Mouse (Mus musculus) liver, embryonic 16.5 days (tissue): Measurements from ENCODE around the gene Adk. TPM values are rescaled to one million over a fixed set of nuclear protein-coding genes. Genes with fewer than 3 reads are reported as not detected.
A peak's percentile ranks its signal among the peaks of the same experiment; 100 is the strongest.

ENCODE experiments used
- ATAC-seq: fragments of 200-750 bp; cut with Nextera tagmentation; 2 replicates; pipeline ENCODE4 v1.8.0; 2017; ENCODE audit warnings: low read depth, mild to moderate bottlenecking, moderate number of reproducible peaks, moderate library complexity
- H3K27ac ChIP-seq: fragments of 300-500 bp; sonication (generic); 2 replicates; pipeline ENCODE4 v1.5.1; 2014; ENCODE audit warnings: mild to moderate bottlenecking, low read length
- H3K27me3 ChIP-seq: fragments of 300-500 bp; sonication (generic); 2 replicates; pipeline ENCODE4 v1.6.1; 2014; ENCODE audit warnings: low read depth, low read length, mixed read lengths; ENCODE audit not compliant: control insufficient read depth, insufficient read depth
- H3K36me3 ChIP-seq: fragments of 300-500 bp; sonication (generic); 2 replicates; pipeline ENCODE4 v1.6.1; 2014; ENCODE audit warnings: mild to moderate bottlenecking; ENCODE audit not compliant: control insufficient read depth, insufficient read depth
- H3K4me1 ChIP-seq: fragments of 300-500 bp; sonication (generic); 2 replicates; pipeline ENCODE4 v1.6.1; 2014; ENCODE audit warnings: low read depth, low read length, mixed read lengths; ENCODE audit not compliant: control insufficient read depth
- H3K4me2 ChIP-seq: fragments of 300-500 bp; sonication (generic); 2 replicates; pipeline ENCODE4 v1.6.1; 2014; ENCODE audit warnings: low read depth, low read length, mixed read lengths
- H3K4me3 ChIP-seq: fragments of 300-500 bp; sonication (generic); 2 replicates; pipeline ENCODE4 v1.5.1; 2014; ENCODE audit warnings: low read depth, mild to moderate bottlenecking, low read length
- H3K9ac ChIP-seq: fragments of 300-500 bp; sonication (generic); 2 replicates; pipeline ENCODE4 v1.6.1; 2014; ENCODE audit warnings: low read depth, low read length
- H3K9me3 ChIP-seq: fragments of 300-500 bp; sonication (generic); replicated peaks from 2 replicates; pipeline ENCODE4 v1.6.1; 2016; ENCODE audit warnings: low read length; ENCODE audit not compliant: control insufficient read depth
- WGBS: fragments of 180-500 bp; shearing (Covaris S2); extraction: QIAGEN DNeasy Blood & Tissue Kit; methylation state at CpG from one replicate; pipeline ENCODE4 v1.1.7; 2014; ENCODE audit not compliant: insufficient replicate concordance; 5-methylcytosine and 5-hydroxymethylcytosine counted together
- polyA plus RNA-seq: library from polyadenylated mRNA; unstranded; fragments of >200 nt; fragmentation: Nextera tagmentation; extraction: Ambion mirVana; gene quantifications from 2 replicates; pipeline ENCODE4 v1.2.1, GENCODE M21; 2015

The Adk gene
- polyA plus RNA-seq = 224 and 254 TPM in 2 replicates

DNA sequence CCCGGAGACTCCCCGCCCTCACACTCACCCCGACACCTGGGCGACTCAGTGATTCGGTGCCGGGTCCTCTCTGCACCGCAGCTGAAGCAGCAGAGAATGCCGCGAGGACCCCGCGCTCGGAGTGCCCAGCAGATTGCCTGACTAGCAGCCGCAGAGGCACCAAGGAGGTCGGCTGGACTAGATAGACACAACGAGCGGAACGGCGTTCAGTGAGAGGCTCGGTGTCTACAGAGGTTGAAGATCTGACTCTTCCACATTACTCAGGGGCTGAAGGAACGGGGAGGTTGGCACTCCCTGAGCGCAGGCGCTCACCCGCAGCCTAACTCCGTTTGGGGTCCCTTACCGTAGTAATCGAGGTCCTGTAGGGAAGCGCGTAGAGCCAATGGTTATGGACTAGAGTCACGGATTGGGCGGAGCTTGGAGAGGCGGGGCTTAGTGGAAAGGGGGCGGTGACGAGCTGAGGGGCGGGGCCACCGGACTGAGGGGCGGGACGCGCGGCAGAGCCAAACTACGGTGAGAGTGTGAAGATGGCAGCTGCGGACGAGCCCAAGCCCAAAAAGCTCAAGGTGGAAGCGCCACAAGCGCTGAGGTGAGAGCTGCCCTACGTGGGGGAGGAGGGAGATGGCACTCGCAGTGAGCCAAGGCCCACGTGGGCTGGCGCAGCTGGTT lies at the start of gene Adk, which contains the start of gene Ap3m1:
Adk (plus strand) TSS at position 463 of the 669 bp plus-strand sequence.
Ap3m1 (minus strand) TSS at position 397 of the 669 bp plus-strand sequence.
- peak; percentile 96 for ATAC-seq
- Histone ChIP-seq H3K4me1 (peaks cover 18% of the 10 kb centered on the region), H3K36me3 (no peaks in the 10 kb centered on the region), H3K9me3 (peaks cover 6% of the 10 kb centered on the region), H3K27ac (peak within 1 kb of the TSS; percentile 92), H3K4me3 (peak within 1 kb of the TSS; percentile 99), H3K4me2 (peak within 1 kb of the TSS; percentile 88), H3K27me3 (no peaks in the 10 kb centered on the region), H3K9ac (peak within 1 kb of the TSS; percentile 92)
- WGBS = under 1% methylated on average over 48 of the region's 48 CpGs

DNA sequence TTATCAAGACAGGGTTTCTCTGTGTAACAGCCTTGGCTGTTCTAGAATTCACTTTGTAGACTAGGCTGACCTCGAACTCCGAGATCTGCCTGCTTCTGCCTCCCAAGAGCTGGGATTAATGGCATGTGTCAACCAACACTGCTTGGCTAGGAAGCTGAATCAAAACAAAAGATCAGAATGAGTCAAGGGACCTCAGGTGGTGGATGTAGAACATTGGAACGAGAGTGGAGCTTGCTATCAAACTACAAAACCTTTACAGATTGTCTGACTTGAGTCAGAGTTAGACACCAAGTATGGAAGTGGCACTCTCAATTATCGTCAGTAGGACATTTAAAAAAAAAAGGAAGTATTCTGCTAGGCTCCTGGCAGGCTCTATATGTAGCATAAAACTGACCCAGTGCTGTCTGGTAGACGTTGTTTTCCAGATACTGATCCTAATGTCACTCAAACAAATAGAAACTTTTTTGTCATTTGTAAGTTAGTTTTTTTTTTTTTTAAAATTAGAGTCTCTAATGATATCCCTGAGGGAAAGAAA lies 38.5 kb upstream of the Adk start:
- Histone ChIP-seq H3K27me3 (no peaks in the 10 kb centered on the region), H3K36me3 (peaks cover 15% of the 10 kb centered on the region), H3K4me3 (no peak overlapping the region), H3K4me1 (no peaks in the 10 kb centered on the region), H3K9me3 (no peaks in the 10 kb centered on the region), H3K4me2 (no peak overlapping the region), H3K9ac (no peak overlapping the region), H3K27ac (no peak overlapping the region)
- ATAC-seq = no peak
- 56% methylated on average over 5 of the region's 5 CpGs for WGBS

DNA sequence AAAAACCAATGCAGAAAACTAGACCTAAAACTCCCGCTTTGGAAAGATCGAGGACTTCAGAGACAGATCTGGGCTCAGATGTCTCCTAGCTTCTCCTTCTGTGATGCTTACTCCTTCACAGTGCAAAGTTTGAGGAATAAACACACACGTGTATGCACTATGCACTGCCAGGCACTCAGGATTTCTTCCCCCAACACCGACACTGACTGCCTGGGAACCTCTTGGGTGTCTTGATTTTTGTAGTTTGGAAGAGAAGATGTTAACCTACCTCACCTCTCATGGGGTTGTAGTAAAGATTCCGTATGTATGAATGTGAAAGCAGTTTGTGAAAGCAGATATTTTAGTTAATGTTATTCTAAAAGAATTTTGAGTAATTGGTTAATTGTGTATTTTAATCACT lies 34.5 kb upstream of the Adk start:
- no peak overlapping the region for H3K27ac ChIP-seq
- no peak overlapping the region for H3K9ac ChIP-seq
- H3K27me3 ChIP-seq = no peaks in the 10 kb centered on the region
- no peak for ATAC-seq
- H3K4me2 ChIP-seq = no peak overlapping the region
- 82% methylated on average over 5 of the region's 5 CpGs for WGBS
- H3K36me3 ChIP-seq = peaks cover 24% of the 10 kb centered on the region
- H3K4me3 ChIP-seq = no peak overlapping the region
- no peaks in the 10 kb centered on the region for H3K4me1 ChIP-seq
- H3K9me3 ChIP-seq = no peaks in the 10 kb centered on the region

DNA sequence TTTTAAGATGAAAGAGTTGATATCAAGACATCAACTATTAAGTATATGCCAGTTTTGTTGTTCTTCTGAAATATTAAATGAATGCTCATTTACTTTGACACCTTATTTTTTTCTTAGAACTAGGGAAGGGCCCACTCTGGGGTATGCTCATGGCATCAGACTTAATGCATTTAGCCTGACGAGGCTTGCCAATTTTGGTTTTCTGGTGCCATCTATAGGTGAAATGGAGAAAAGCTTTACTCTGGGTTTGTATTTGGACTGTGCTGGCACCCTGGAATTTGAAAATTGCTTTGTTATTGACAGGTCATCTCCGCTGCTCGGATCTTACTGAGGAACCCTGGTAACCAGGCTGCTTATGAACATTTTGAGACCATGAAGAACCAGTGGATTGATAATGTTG lies 33.4 kb upstream of the Adk start:
- no peak overlapping the region for H3K27ac ChIP-seq
- no peaks in the 10 kb centered on the region for H3K4me1 ChIP-seq
- H3K36me3 ChIP-seq = peaks cover 28% of the 10 kb centered on the region
- no peak overlapping the region for H3K4me2 ChIP-seq
- no peaks in the 10 kb centered on the region for H3K27me3 ChIP-seq
- 55% methylated on average over 3 of the region's 3 CpGs for WGBS
- H3K9ac ChIP-seq = no peak overlapping the region
- no peak for ATAC-seq
- H3K9me3 ChIP-seq = no peaks in the 10 kb centered on the region
- no peak overlapping the region for H3K4me3 ChIP-seq

- no peaks in the 10 kb centered on the region for H3K4me1 ChIP-seq
- no peak overlapping the region for H3K4me3 ChIP-seq
- H3K27me3 ChIP-seq = no peaks in the 10 kb centered on the region
- ATAC-seq = no peak
- no peaks in the 10 kb centered on the region for H3K9me3 ChIP-seq
- WGBS = 85% methylated on average over 8 of the region's 8 CpGs
- H3K27ac ChIP-seq = no peak overlapping the region
- H3K36me3 ChIP-seq = peaks cover 35% of the 10 kb centered on the region
- no peak overlapping the region for H3K9ac ChIP-seq
- no peak overlapping the region for H3K4me2 ChIP-seq
Measured at GRCm38 (mm10) chr14:21020435-21020834, 31.9 kb upstream of the Adk start.

DNA sequence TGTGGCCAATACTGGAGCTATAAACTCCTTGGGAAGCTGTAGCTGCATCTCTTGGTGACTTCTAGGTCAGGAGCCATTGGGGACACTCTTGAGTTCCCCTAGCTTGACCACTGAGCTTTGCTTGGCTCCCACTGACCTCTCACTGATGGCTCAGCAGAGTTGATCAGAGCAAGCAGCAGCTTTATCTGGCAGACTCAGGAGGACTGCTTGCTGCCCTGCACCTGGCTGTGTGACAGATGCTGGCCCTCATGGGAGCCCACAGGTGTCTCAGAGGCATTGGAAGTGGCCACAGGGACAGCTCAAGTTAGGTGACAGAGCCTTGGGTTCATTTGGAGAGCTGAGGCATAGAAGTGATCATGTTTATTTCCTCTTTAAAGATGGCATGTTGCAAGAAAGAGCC lies 24.8 kb upstream of the Adk start:
- H3K9me3 ChIP-seq = no peaks in the 10 kb centered on the region
- ATAC-seq = no peak
- H3K9ac ChIP-seq = no peak overlapping the region
- H3K4me1 ChIP-seq = no peaks in the 10 kb centered on the region
- peaks cover 29% of the 10 kb centered on the region for H3K36me3 ChIP-seq
- no peaks in the 10 kb centered on the region for H3K27me3 ChIP-seq
- no peak overlapping the region for H3K4me2 ChIP-seq
- no peak overlapping the region for H3K4me3 ChIP-seq
- no peak overlapping the region for H3K27ac ChIP-seq

DNA sequence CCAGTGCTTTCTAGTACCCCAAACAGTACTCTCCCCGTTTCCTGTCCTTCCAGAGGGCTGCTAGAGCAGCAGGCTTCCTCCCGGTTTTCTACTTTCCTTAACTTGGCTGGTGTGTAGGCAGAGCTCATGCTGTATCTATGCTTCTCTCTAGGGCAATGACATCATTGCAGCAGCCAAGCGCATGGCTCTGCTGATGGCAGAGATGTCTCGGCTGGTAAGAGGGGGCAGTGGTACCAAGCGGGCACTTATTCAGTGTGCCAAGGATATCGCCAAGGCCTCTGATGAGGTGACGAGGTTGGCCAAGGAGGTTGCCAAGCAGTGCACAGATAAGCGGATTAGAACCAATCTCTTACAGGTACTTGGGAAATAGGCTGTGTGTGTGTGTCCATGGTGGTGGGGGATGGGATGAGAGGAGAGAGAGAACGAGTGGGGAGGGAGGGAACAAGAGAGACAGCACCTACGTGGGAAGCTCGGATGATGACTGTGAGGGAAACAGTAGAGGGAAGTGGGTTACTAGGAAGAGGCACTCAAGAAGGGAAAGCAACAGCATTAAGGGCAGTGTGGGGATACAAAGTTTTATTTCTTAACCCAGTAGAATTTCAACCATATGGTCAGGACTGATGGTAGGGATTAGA lies 23.2 kb upstream of the Adk start:
- WGBS = 75% methylated on average over 11 of the region's 11 CpGs
- no peak for ATAC-seq
- H3K9me3 ChIP-seq = no peaks in the 10 kb centered on the region
- peaks cover 25% of the 10 kb centered on the region for H3K36me3 ChIP-seq
- H3K27ac ChIP-seq = no peak overlapping the region
- H3K9ac ChIP-seq = no peak overlapping the region
- no peaks in the 10 kb centered on the region for H3K27me3 ChIP-seq
- no peak overlapping the region for H3K4me3 ChIP-seq
- no peak overlapping the region for H3K4me2 ChIP-seq
- no peaks in the 10 kb centered on the region for H3K4me1 ChIP-seq

GRCm38 (mm10) chr14:21031783-21032511 lies 20.4 kb upstream of the Adk start:
- Histone ChIP-seq H3K9me3 (no peaks in the 10 kb centered on the region), H3K27ac (peak overlapping the region; percentile 15; the same call in 1 of the 2 replicates), H3K4me2 (no peak overlapping the region), H3K36me3 (peaks cover 24% of the 10 kb centered on the region), H3K27me3 (no peaks in the 10 kb centered on the region), H3K9ac (no peak overlapping the region), H3K4me3 (no peak overlapping the region), H3K4me1 (no peaks in the 10 kb centered on the region)
- peak; percentile 75 for ATAC-seq
- 79% methylated on average over 6 of the region's 6 CpGs for WGBS
